Mouse (Mus musculus): ENCODE data around the gene Cyb561d2. TPM values are rescaled to one million over a fixed set of nuclear protein-coding genes. Genes with fewer than 3 reads are reported as not detected.

The Cyb561d2 gene
- polyA plus RNA-seq, 1 experiment: 18.8 TPM

GRCm38 (mm10) chr9:107520331-107520730 lies 21.7 kb downstream of the Cyb561d2 start:
- Histone ChIP-seq H3ac (ENCODE audit: control insufficient read depth, insufficient read length) (no peak overlapping the region), H3K4me3 (no peak overlapping the region), H3K79me2 (ENCODE audit: control insufficient read depth, insufficient read depth) (no peaks in the 10 kb centered on the region), H3K36me3 (ENCODE audit: control insufficient read depth, insufficient read depth) (no peaks in the 10 kb centered on the region), H3K4me2 (ENCODE audit: low read depth) (no peak overlapping the region), H3K27me3 (ENCODE audit: control insufficient read depth, insufficient read depth, insufficient read length) (peaks cover 63% of the 10 kb centered on the region)
- no peak for TF ChIP-seq MAX (IDR thresholded peaks at IDR 0.05; ENCODE audit: low read depth)
- no peak for TF ChIP-seq MYOD1 (IDR thresholded peaks at IDR 0.05; ENCODE audit: control insufficient read depth in 1 of 3, insufficient read length in 2 of 3, low read depth in 2 of 3)
- TF ChIP-seq MYOG (IDR thresholded peaks at IDR 0.05; ENCODE audit: control insufficient read depth in 1 of 3, insufficient read depth in 1 of 3, insufficient read length in 2 of 3, low read depth in 2 of 3): no peak
- no peak for TF ChIP-seq CEBPB (IDR thresholded peaks at IDR 0.05; ENCODE audit: insufficient read depth, poor library complexity, severe bottlenecking)
- TF ChIP-seq POLR2A (IDR thresholded peaks at IDR 0.05; ENCODE audit: insufficient read length, low read depth): no peak
- no peak for TF ChIP-seq TCF12 (IDR thresholded peaks at IDR 0.05; ENCODE audit: insufficient read depth, poor library complexity, severe bottlenecking)
- TF ChIP-seq REST (IDR thresholded peaks at IDR 0.05; ENCODE audit: insufficient read depth, insufficient read length): no peak
- no peak for TF ChIP-seq TCF3 (IDR thresholded peaks at IDR 0.05; ENCODE audit: insufficient read length, low read depth)
- TF ChIP-seq POLR2AphosphoS2 (IDR thresholded peaks at IDR 0.05; ENCODE audit: insufficient read length, low read depth): no peak
- no peak for TF ChIP-seq E2F4 (IDR thresholded peaks at IDR 0.05; ENCODE audit: insufficient read depth)

DNA sequence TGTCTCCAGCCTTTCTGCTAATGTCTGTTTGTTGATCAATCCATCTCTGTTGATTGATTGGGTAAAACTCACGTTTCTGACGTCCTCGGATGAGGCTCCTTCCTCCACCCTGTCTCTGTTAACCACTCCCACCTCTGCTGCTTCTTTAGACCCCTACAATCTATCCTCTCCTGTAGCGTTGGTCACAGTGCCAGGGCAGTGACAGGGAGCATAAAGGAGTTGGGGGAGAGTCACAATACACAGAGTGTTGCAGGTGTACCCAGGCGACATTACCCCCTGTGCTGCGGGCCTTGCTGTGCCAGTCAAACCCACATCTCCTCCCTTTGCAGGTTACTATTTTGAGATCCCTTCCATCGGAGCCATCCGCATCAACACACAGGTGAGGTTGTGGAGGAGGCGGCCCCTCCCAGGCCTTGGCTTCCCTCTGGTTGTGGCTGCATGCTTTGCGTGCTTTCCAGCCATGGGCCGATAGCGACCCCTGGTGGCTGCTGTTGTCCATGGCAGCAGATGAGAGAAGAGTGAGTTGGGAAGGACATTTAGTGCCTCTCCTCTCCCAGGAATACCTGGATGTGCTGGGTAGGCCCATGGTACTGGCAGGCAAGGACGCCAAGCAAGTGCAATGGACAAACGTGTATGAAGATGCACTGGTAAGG lies 27.6 kb downstream of the Cyb561d2 start:
- no peak overlapping the region for H3K4me3 ChIP-seq
- TF ChIP-seq E2F4 (IDR thresholded peaks at IDR 0.05; ENCODE audit: insufficient read depth) (no peak), MYOG (IDR thresholded peaks at IDR 0.05; ENCODE audit: control insufficient read depth in 1 of 3, insufficient read depth in 1 of 3, insufficient read length in 2 of 3, low read depth in 2 of 3) (no peak), TCF12 (IDR thresholded peaks at IDR 0.05; ENCODE audit: insufficient read depth, poor library complexity, severe bottlenecking) (no peak), SRF (IDR thresholded peaks at IDR 0.05; ENCODE audit: control insufficient read depth, insufficient read length, low read depth) (no peak), CEBPB (IDR thresholded peaks at IDR 0.05; ENCODE audit: insufficient read depth, poor library complexity, severe bottlenecking) (no peak), POLR2AphosphoS2 (IDR thresholded peaks at IDR 0.05; ENCODE audit: insufficient read length, low read depth) (no peak), MYOD1 (IDR thresholded peaks at IDR 0.05; ENCODE audit: control insufficient read depth in 1 of 3, insufficient read length in 2 of 3, low read depth in 2 of 3) (no peak), USF1 (IDR thresholded peaks at IDR 0.05; ENCODE audit: low read depth) (no peak), TCF3 (IDR thresholded peaks at IDR 0.05; ENCODE audit: insufficient read length, low read depth) (no peak), REST (IDR thresholded peaks at IDR 0.05; ENCODE audit: insufficient read depth, insufficient read length) (no peak), POLR2A (IDR thresholded peaks at IDR 0.05; ENCODE audit: insufficient read length, low read depth) (no peak), MAX (IDR thresholded peaks at IDR 0.05; ENCODE audit: low read depth) (no peak)
- no peak overlapping the region for H3K4me2 ChIP-seq (ENCODE audit: low read depth)
- no peak overlapping the region for H3ac ChIP-seq (ENCODE audit: control insufficient read depth, insufficient read length)
- H3K27me3 ChIP-seq (ENCODE audit: control insufficient read depth, insufficient read depth, insufficient read length): peaks cover 76% of the 10 kb centered on the region
- no peaks in the 10 kb centered on the region for H3K79me2 ChIP-seq (ENCODE audit: control insufficient read depth, insufficient read depth)
- no peaks in the 10 kb centered on the region for H3K36me3 ChIP-seq (ENCODE audit: control insufficient read depth, insufficient read depth)

DNA sequence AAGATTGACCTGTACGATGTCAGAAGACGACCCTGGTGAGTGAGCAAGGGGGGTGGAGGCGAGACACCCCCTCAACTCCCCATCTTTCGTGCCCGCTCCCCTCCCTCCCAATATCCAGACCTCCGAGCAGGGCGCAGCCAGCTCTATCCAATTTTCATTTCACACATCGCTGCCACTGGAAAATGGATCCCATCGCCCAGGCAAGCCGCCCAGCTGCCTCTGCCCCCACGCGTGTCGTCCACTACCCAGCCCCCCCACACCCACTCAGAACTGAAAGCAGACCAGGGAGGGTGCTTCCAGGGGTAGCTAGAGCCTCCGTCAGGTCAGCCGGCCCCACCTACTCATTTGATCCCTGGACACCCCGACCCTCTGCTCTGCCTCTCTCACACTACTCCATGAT lies 29.7 kb downstream of the Cyb561d2 start:
- Histone ChIP-seq H3K4me2 (ENCODE audit: low read depth) (no peak overlapping the region), H3ac (ENCODE audit: control insufficient read depth, insufficient read length) (no peak overlapping the region), H3K36me3 (ENCODE audit: control insufficient read depth, insufficient read depth) (no peaks in the 10 kb centered on the region), H3K27me3 (ENCODE audit: control insufficient read depth, insufficient read depth, insufficient read length) (peaks cover 72% of the 10 kb centered on the region), H3K4me3 (no peak overlapping the region), H3K79me2 (ENCODE audit: control insufficient read depth, insufficient read depth) (no peaks in the 10 kb centered on the region)
- TF ChIP-seq MYOG (IDR thresholded peaks at IDR 0.05; ENCODE audit: control insufficient read depth in 1 of 3, insufficient read depth in 1 of 3, insufficient read length in 2 of 3, low read depth in 2 of 3): no peak
- TF ChIP-seq POLR2A (IDR thresholded peaks at IDR 0.05; ENCODE audit: insufficient read length, low read depth): no peak
- no peak for TF ChIP-seq MAX (IDR thresholded peaks at IDR 0.05; ENCODE audit: low read depth)
- TF ChIP-seq E2F4 (IDR thresholded peaks at IDR 0.05; ENCODE audit: insufficient read depth): no peak
- TF ChIP-seq CEBPB (IDR thresholded peaks at IDR 0.05; ENCODE audit: insufficient read depth, poor library complexity, severe bottlenecking): no peak
- no peak for TF ChIP-seq REST (IDR thresholded peaks at IDR 0.05; ENCODE audit: insufficient read depth, insufficient read length)
- TF ChIP-seq TCF3 (IDR thresholded peaks at IDR 0.05; ENCODE audit: insufficient read length, low read depth): no peak

- H3K4me2 ChIP-seq (ENCODE audit: low read depth): no peak overlapping the region
- peaks cover 65% of the 10 kb centered on the region for H3K27me3 ChIP-seq (ENCODE audit: control insufficient read depth, insufficient read depth, insufficient read length)
- H3K4me3 ChIP-seq: no peak overlapping the region
- TF ChIP-seq USF1 (IDR thresholded peaks at IDR 0.05; ENCODE audit: low read depth) (no peak), REST (IDR thresholded peaks at IDR 0.05; ENCODE audit: insufficient read depth, insufficient read length) (no peak), MAX (IDR thresholded peaks at IDR 0.05; ENCODE audit: low read depth) (no peak), TCF12 (IDR thresholded peaks at IDR 0.05; ENCODE audit: insufficient read depth, poor library complexity, severe bottlenecking) (no peak), CEBPB (IDR thresholded peaks at IDR 0.05; ENCODE audit: insufficient read depth, poor library complexity, severe bottlenecking) (no peak), MYOG (IDR thresholded peaks at IDR 0.05; ENCODE audit: control insufficient read depth in 1 of 3, insufficient read depth in 1 of 3, insufficient read length in 2 of 3, low read depth in 2 of 3) (no peak), SRF (IDR thresholded peaks at IDR 0.05; ENCODE audit: control insufficient read depth, insufficient read length, low read depth) (no peak), POLR2A (IDR thresholded peaks at IDR 0.05; ENCODE audit: insufficient read length, low read depth) (no peak), MYOD1 (IDR thresholded peaks at IDR 0.05; ENCODE audit: control insufficient read depth in 1 of 3, insufficient read length in 2 of 3, low read depth in 2 of 3) (no peak), POLR2AphosphoS2 (IDR thresholded peaks at IDR 0.05; ENCODE audit: insufficient read length, low read depth) (no peak), E2F4 (IDR thresholded peaks at IDR 0.05; ENCODE audit: insufficient read depth) (no peak), TCF3 (IDR thresholded peaks at IDR 0.05; ENCODE audit: insufficient read length, low read depth) (no peak)
- no peaks in the 10 kb centered on the region for H3K36me3 ChIP-seq (ENCODE audit: control insufficient read depth, insufficient read depth)
- no peaks in the 10 kb centered on the region for H3K79me2 ChIP-seq (ENCODE audit: control insufficient read depth, insufficient read depth)
- no peak overlapping the region for H3ac ChIP-seq (ENCODE audit: control insufficient read depth, insufficient read length)
These were observed 30.6 kb downstream of the Cyb561d2 start for GRCm38 (mm10) chr9:107511436-107511835.
